Mouse (Mus musculus) neural tube, embryonic 14.5 days (tissue): ENCODE measurements at regions not wholly inside any gene's neighbourhood (a gene's known extent, or its start where the extent isn't known, plus 50 kb on each side); places are given as distances from the start of the nearest gene placed in this dataset.

Experiments
- ATAC-seq: fragments of 200-750 bp; cut with Nextera tagmentation; 2 replicates; pipeline ENCODE4 v1.8.0; 2017; ENCODE audit warnings: low read depth, mild to moderate bottlenecking, moderate TSS enrichment, moderate library complexity
- H3K27ac ChIP-seq: fragments of 300-500 bp; sonication (generic); 2 replicates; pipeline ENCODE4 v1.5.1; 2014; ENCODE audit warnings: low read depth, mild to moderate bottlenecking, control low read depth, low read length, moderate library complexity, mixed read lengths
- H3K27me3 ChIP-seq: fragments of 300-500 bp; sonication (generic); 2 replicates; pipeline ENCODE4 v1.6.1; 2014; ENCODE audit warnings: low read length; ENCODE audit not compliant: control insufficient read depth, insufficient read depth
- H3K36me3 ChIP-seq: fragments of 300-500 bp; sonication (generic); 2 replicates; pipeline ENCODE4 v1.6.1; 2014; ENCODE audit warnings: low read length, mixed read lengths; ENCODE audit not compliant: control insufficient read depth, insufficient read depth
- H3K4me1 ChIP-seq: fragments of 300-500 bp; sonication (generic); 2 replicates; pipeline ENCODE4 v1.6.1; 2014; ENCODE audit warnings: low read length; ENCODE audit not compliant: control insufficient read depth, insufficient read depth
- H3K4me2 ChIP-seq: fragments of 300-500 bp; sonication (generic); 2 replicates; pipeline ENCODE4 v1.6.1; 2014; ENCODE audit warnings: mild to moderate bottlenecking, low read depth, low read length, control low read depth
- H3K4me3 ChIP-seq: fragments of 300-500 bp; sonication (generic); 2 replicates; pipeline ENCODE4 v1.5.1; 2014; ENCODE audit warnings: low read depth, low read length, control low read depth, mixed read lengths
- H3K9ac ChIP-seq: fragments of 300-500 bp; sonication (generic); replicated peaks from 2 replicates; pipeline ENCODE4 v1.6.1; 2014; ENCODE audit warnings: low read depth, mild to moderate bottlenecking, control low read depth, low read length, mixed read lengths
- H3K9me3 ChIP-seq: fragments of 300-500 bp; sonication (generic); 2 replicates; pipeline ENCODE4 v1.6.1; 2016; ENCODE audit warnings: low read length; ENCODE audit not compliant: control insufficient read depth
- WGBS: fragments of 180-500 bp; shearing (Covaris S2); extraction: QIAGEN DNeasy Blood & Tissue Kit; methylation state at CpG from one replicate; pipeline ENCODE4 v1.1.7; 2014; 5-methylcytosine and 5-hydroxymethylcytosine counted together

GRCm38 (mm10) chr3:130839924-130840440, 109.8 kb upstream of the Rpl34 start:
- H3K27me3 ChIP-seq = no peaks in the 10 kb centered on the region
- H3K4me1 ChIP-seq = no peaks in the 10 kb centered on the region
- no peak overlapping the region for H3K4me2 ChIP-seq
- H3K4me3 ChIP-seq = no peak overlapping the region
- H3K9me3 ChIP-seq = no peaks in the 10 kb centered on the region
- no peak overlapping the region for H3K9ac ChIP-seq
- 88% methylated on average over 9 of the region's 9 CpGs for WGBS
- H3K36me3 ChIP-seq = no peaks in the 10 kb centered on the region
- ATAC-seq = no peak
- H3K27ac ChIP-seq = no peak overlapping the region

GRCm38 (mm10) chr3:130838626-130839422, 108.6 kb upstream of the Rpl34 start:
- Histone ChIP-seq H3K4me1 (no peaks in the 10 kb centered on the region), H3K27me3 (no peaks in the 10 kb centered on the region), H3K4me2 (no peak overlapping the region), H3K4me3 (no peak overlapping the region), H3K36me3 (no peaks in the 10 kb centered on the region), H3K27ac (no peak overlapping the region), H3K9me3 (no peaks in the 10 kb centered on the region), H3K9ac (no peak overlapping the region)
- no peak for ATAC-seq
- WGBS = 77% methylated on average over 19 of the region's 19 CpGs

GRCm38 (mm10) chr3:130833722-130834121, 103.5 kb upstream of the Rpl34 start:
- Histone ChIP-seq H3K36me3 (no peaks in the 10 kb centered on the region), H3K9ac (no peak overlapping the region), H3K4me2 (no peak overlapping the region), H3K4me3 (no peak overlapping the region), H3K4me1 (no peaks in the 10 kb centered on the region), H3K27me3 (no peaks in the 10 kb centered on the region), H3K9me3 (no peaks in the 10 kb centered on the region), H3K27ac (no peak overlapping the region)
- WGBS = 64% methylated on average over 5 of the region's 5 CpGs
- ATAC-seq = no peak

- Histone ChIP-seq H3K27ac (no peak overlapping the region), H3K36me3 (no peaks in the 10 kb centered on the region), H3K4me1 (no peaks in the 10 kb centered on the region), H3K9ac (no peak overlapping the region), H3K4me3 (no peak overlapping the region), H3K4me2 (no peak overlapping the region), H3K9me3 (no peaks in the 10 kb centered on the region), H3K27me3 (no peaks in the 10 kb centered on the region)
- WGBS = 74% methylated on average over 9 of the region's 9 CpGs
- no peak for ATAC-seq
Measured at GRCm38 (mm10) chr3:130833082-130833481, 102.9 kb upstream of the Rpl34 start.

- H3K27me3 ChIP-seq = no peaks in the 10 kb centered on the region
- no peaks in the 10 kb centered on the region for H3K4me1 ChIP-seq
- ATAC-seq = no peak
- 84% methylated on average over 6 of the region's 6 CpGs for WGBS
- no peak overlapping the region for H3K4me2 ChIP-seq
- no peak overlapping the region for H3K27ac ChIP-seq
- H3K9me3 ChIP-seq = no peaks in the 10 kb centered on the region
- H3K9ac ChIP-seq = no peak overlapping the region
- H3K4me3 ChIP-seq = no peak overlapping the region
- no peaks in the 10 kb centered on the region for H3K36me3 ChIP-seq
Measured at GRCm38 (mm10) chr3:130831788-130832187, 101.6 kb upstream of the Rpl34 start.

GRCm38 (mm10) chr3:130828346-130828745, 98.1 kb upstream of the Rpl34 start:
- H3K9ac ChIP-seq = no peak overlapping the region
- H3K36me3 ChIP-seq = no peaks in the 10 kb centered on the region
- no peak overlapping the region for H3K4me2 ChIP-seq
- no peaks in the 10 kb centered on the region for H3K9me3 ChIP-seq
- H3K27me3 ChIP-seq = no peaks in the 10 kb centered on the region
- WGBS = 77% methylated on average over 4 of the region's 4 CpGs
- no peak overlapping the region for H3K27ac ChIP-seq
- H3K4me1 ChIP-seq = no peaks in the 10 kb centered on the region
- ATAC-seq = no peak
- no peak overlapping the region for H3K4me3 ChIP-seq

- WGBS = 66% methylated on average over 4 of the region's 4 CpGs
- no peaks in the 10 kb centered on the region for H3K4me1 ChIP-seq
- H3K27me3 ChIP-seq = no peaks in the 10 kb centered on the region
- no peak overlapping the region for H3K4me3 ChIP-seq
- no peaks in the 10 kb centered on the region for H3K9me3 ChIP-seq
- no peak overlapping the region for H3K27ac ChIP-seq
- no peaks in the 10 kb centered on the region for H3K36me3 ChIP-seq
- ATAC-seq = no peak
- H3K9ac ChIP-seq = no peak overlapping the region
- H3K4me2 ChIP-seq = no peak overlapping the region
Measured at GRCm38 (mm10) chr3:130827934-130828333, 97.7 kb upstream of the Rpl34 start.

- H3K9ac ChIP-seq = no peak overlapping the region
- H3K4me1 ChIP-seq = no peaks in the 10 kb centered on the region
- H3K36me3 ChIP-seq = no peaks in the 10 kb centered on the region
- H3K27me3 ChIP-seq = no peaks in the 10 kb centered on the region
- no peaks in the 10 kb centered on the region for H3K9me3 ChIP-seq
- H3K4me3 ChIP-seq = no peak overlapping the region
- H3K4me2 ChIP-seq = no peak overlapping the region
- no peak overlapping the region for H3K27ac ChIP-seq
- ATAC-seq = no peak
- WGBS = 75% methylated on average over 6 of the region's 6 CpGs
Measured at GRCm38 (mm10) chr3:130827021-130827420, 96.8 kb upstream of the Rpl34 start.

- Histone ChIP-seq H3K9me3 (no peaks in the 10 kb centered on the region), H3K9ac (no peak overlapping the region), H3K27ac (no peak overlapping the region), H3K4me3 (no peak overlapping the region), H3K27me3 (no peaks in the 10 kb centered on the region), H3K4me1 (no peaks in the 10 kb centered on the region), H3K4me2 (no peak overlapping the region), H3K36me3 (no peaks in the 10 kb centered on the region)
- WGBS = 70% methylated on average over 9 of the region's 9 CpGs
- no peak; the same call in 1 of the 2 replicates for ATAC-seq
Measured at GRCm38 (mm10) chr3:130819837-130820098, 89.6 kb upstream of the Rpl34 start.
